Mouse (Mus musculus): ENCODE measurements around the gene Pou2f1. TPM values are rescaled to one million over a fixed set of nuclear protein-coding genes. Genes with fewer than 3 reads are reported as not detected.

Gene Pou2f1
- 22.9 and 28.2 TPM in 2 replicates for polyA plus RNA-seq (2012; rRNA removed)

- peak; percentile 95 to 99 for DNase-seq (ENCODE audit: low read depth in 1 of 2, low spot score in 2 of 2)
- no peaks in the 10 kb centered on the region for H3K36me3 ChIP-seq (ENCODE audit: control insufficient read depth, insufficient read depth, low read length)
- WGBS = under 1% methylated on average over 57 of the region's 61 CpGs
- no peaks in the 10 kb centered on the region for H3K27me3 ChIP-seq (ENCODE audit: control insufficient read depth, insufficient read depth, low read length)
- peak within 1 kb of the TSS; percentile 98 for H3K27ac ChIP-seq (ENCODE audit: insufficient read depth, low read length)
- peaks cover 5% of the 10 kb centered on the region; the same call in 1 of the 2 replicates for H3K4me1 ChIP-seq (ENCODE audit: control insufficient read depth, insufficient read depth, insufficient read length)
- TF ChIP-seq POLR2A (IDR thresholded peaks at IDR 0.05; ENCODE audit: low read depth, low read length) (peak; percentile 57), CTCF (IDR thresholded peaks at IDR 0.05; ENCODE audit: extremely low read depth, insufficient read depth, insufficient read length, insufficient replicate concordance) (peak; percentile 77; the same call in 1 of the 2 replicates)
- H3K4me3 ChIP-seq (ENCODE audit: extremely low read depth, insufficient read depth, insufficient read length) = peak within 1 kb of the TSS; percentile 87
Measured at GRCm38 (mm10) chr1:166002520-166003155, at the start of gene Pou2f1. TSS of gene Pou2f1 (minus strand) at chr1:166002678.

GRCm38 (mm10) chr1:166049046-166049827 is 46.8 kb upstream of the Pou2f1 start:
- no peak for DNase-seq (ENCODE audit: low read depth in 1 of 2, low spot score in 2 of 2)
- peaks cover 2% of the 10 kb centered on the region; the same call in 1 of the 2 replicates for H3K27me3 ChIP-seq (ENCODE audit: control insufficient read depth, insufficient read depth, low read length)
- H3K27ac ChIP-seq (ENCODE audit: insufficient read depth, low read length) = no peak overlapping the region
- peaks cover 3% of the 10 kb centered on the region; the same call in 1 of the 2 replicates for H3K4me1 ChIP-seq (ENCODE audit: control insufficient read depth, insufficient read depth, insufficient read length)
- no peaks in the 10 kb centered on the region for H3K36me3 ChIP-seq (ENCODE audit: control insufficient read depth, insufficient read depth, low read length)
- WGBS = 63% methylated on average over 11 of the region's 11 CpGs
- TF ChIP-seq POLR2A (IDR thresholded peaks at IDR 0.05; ENCODE audit: low read depth, low read length) (no peak), CTCF (IDR thresholded peaks at IDR 0.05; ENCODE audit: extremely low read depth, insufficient read depth, insufficient read length, insufficient replicate concordance) (no peak)
- H3K4me3 ChIP-seq (ENCODE audit: extremely low read depth, insufficient read depth, insufficient read length) = no peak overlapping the region

GRCm38 (mm10) chr1:166048230-166048911 is 45.9 kb upstream of the Pou2f1 start:
- DNase-seq (ENCODE audit: low read depth in 1 of 2, low spot score in 2 of 2) = peak; percentile 9 to 25
- Histone ChIP-seq H3K4me1 (ENCODE audit: control insufficient read depth, insufficient read depth, insufficient read length) (peaks cover 3% of the 10 kb centered on the region; the same call in 1 of the 2 replicates), H3K27me3 (ENCODE audit: control insufficient read depth, insufficient read depth, low read length) (peaks cover 2% of the 10 kb centered on the region; the same call in 1 of the 2 replicates), H3K36me3 (ENCODE audit: control insufficient read depth, insufficient read depth, low read length) (no peaks in the 10 kb centered on the region), H3K4me3 (ENCODE audit: extremely low read depth, insufficient read depth, insufficient read length) (peak overlapping the region; percentile 63), H3K27ac (ENCODE audit: insufficient read depth, low read length) (peak overlapping the region; percentile 62)
- WGBS = 2% methylated on average over 23 of the region's 23 CpGs
- TF ChIP-seq CTCF (IDR thresholded peaks at IDR 0.05; ENCODE audit: extremely low read depth, insufficient read depth, insufficient read length, insufficient replicate concordance) = no peak
- no peak for TF ChIP-seq POLR2A (IDR thresholded peaks at IDR 0.05; ENCODE audit: low read depth, low read length)

DNA sequence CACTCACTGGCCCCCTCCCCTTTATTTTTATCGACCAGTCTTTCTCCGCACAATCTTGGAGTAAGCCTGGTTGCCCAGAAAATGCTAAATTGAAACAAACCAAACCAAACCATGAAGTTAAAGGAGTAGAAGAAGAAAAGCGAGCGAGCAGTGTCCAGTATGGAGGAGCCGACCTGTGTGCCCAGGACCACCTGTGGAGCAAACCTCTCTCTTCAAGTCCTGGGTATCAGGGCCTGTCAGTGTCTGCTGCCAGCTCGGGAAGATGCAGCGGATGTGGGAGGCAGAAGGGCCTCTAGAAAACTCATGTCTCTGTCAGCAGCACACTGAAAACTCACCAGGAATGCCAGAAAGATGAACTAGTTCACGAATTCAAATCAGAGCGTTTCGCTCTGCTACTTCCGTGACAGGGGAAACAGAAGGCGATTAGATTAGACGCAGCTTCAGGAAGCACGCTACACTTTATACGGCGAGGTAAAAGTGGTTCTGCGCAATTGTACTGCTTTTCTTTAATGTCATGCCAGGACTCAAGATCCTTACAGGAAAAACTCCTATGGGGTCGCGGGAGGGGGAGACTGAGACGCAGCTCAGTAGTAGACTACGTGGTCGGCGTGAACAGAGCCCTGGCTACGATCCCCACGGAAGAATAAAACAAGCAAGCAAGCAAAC is 45.2 kb upstream of the Pou2f1 start:
- Histone ChIP-seq H3K36me3 (ENCODE audit: control insufficient read depth, insufficient read depth, low read length) (no peaks in the 10 kb centered on the region), H3K27me3 (ENCODE audit: control insufficient read depth, insufficient read depth, low read length) (peaks cover 2% of the 10 kb centered on the region; the same call in 1 of the 2 replicates), H3K4me1 (ENCODE audit: control insufficient read depth, insufficient read depth, insufficient read length) (peaks cover 3% of the 10 kb centered on the region; the same call in 1 of the 2 replicates), H3K27ac (ENCODE audit: insufficient read depth, low read length) (0 out of 2 replicates have a peak overlapping the region, but pooled peaks have one; percentile 23), H3K4me3 (ENCODE audit: extremely low read depth, insufficient read depth, insufficient read length) (peak overlapping the region; percentile 63)
- 14% methylated on average over 25 of the region's 25 CpGs for WGBS
- no peak for TF ChIP-seq POLR2A (IDR thresholded peaks at IDR 0.05; ENCODE audit: low read depth, low read length)
- no peak for TF ChIP-seq CTCF (IDR thresholded peaks at IDR 0.05; ENCODE audit: extremely low read depth, insufficient read depth, insufficient read length, insufficient replicate concordance)
- DNase-seq (ENCODE audit: low read depth in 1 of 2, low spot score in 2 of 2) = peak; percentile 9 to 12

DNA sequence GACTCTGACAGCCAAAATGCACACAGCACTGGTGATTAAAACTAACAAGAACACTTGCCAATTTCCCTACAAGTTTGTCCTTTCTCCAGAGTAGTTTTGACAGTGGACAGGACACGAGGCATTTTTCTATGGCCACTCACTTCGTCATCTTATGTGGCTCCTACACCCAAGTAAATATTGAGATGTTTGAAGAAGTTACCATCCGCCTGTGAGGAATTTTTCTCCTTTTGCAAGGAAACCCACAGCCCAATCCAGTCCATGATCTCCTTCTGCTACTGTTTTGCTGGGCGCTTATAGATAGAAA is 43.4 kb upstream of the Pou2f1 start:
- Histone ChIP-seq H3K27ac (ENCODE audit: insufficient read depth, low read length) (no peak overlapping the region), H3K4me3 (ENCODE audit: extremely low read depth, insufficient read depth, insufficient read length) (no peak overlapping the region), H3K4me1 (ENCODE audit: control insufficient read depth, insufficient read depth, insufficient read length) (peaks cover 3% of the 10 kb centered on the region; the same call in 1 of the 2 replicates), H3K36me3 (ENCODE audit: control insufficient read depth, insufficient read depth, low read length) (no peaks in the 10 kb centered on the region), H3K27me3 (ENCODE audit: control insufficient read depth, insufficient read depth, low read length) (peaks cover 2% of the 10 kb centered on the region; the same call in 1 of the 2 replicates)
- no peak for DNase-seq (ENCODE audit: low read depth in 1 of 2, low spot score in 2 of 2)
- WGBS = 92% methylated on average over 4 of the region's 4 CpGs
- TF ChIP-seq CTCF (IDR thresholded peaks at IDR 0.05; ENCODE audit: extremely low read depth, insufficient read depth, insufficient read length, insufficient replicate concordance) = no peak
- TF ChIP-seq POLR2A (IDR thresholded peaks at IDR 0.05; ENCODE audit: low read depth, low read length) = no peak
